Comparison of ENCODE assay signal across 21 mouse cellular contexts in genomic region chr1:133225561-133225960, GRCm38 (mm10).
DNase-seq lines count a peak whose midpoint lies in the region; ATAC-seq and TF ChIP-seq lines count a peak whose summit lies in the region.
"Had no signal": no experiment of that assay in that cellular context is flagged by ENCODE, and none has a peak within 500 bp of the region (broad histone marks: within the 10 kb centered on the region; RNA-seq: fewer than 3 reads in every experiment).

No protein-coding gene starts in this region.

- peaks cover 40 to 53% of the 10 kb centered on the region in 2 experiments for H3K4me1 ChIP-seq in heart, embryonic 14.5 days (ENCODE audit: control insufficient read depth in 2 of 2, insufficient read depth in 2 of 2, low read length in 2 of 2)

- no peaks in the 10 kb centered on the region for H3K9me3 ChIP-seq in heart, embryonic 14.5 days (ENCODE audit: control insufficient read depth, low read length)
- H3K9me3 ChIP-seq: embryonic facial prominence, embryonic 13.5 days; forebrain, embryonic 10.5 days; hindbrain, embryonic 15.5 days; kidney, embryonic 15.5 days; limb, embryonic 10.5 days; limb, embryonic 15.5 days; liver, embryonic 13.5 days; megakaryocyte, embryonic 14.5 days; midbrain, embryonic 13.5 days had no signal

- ATAC-seq in heart, embryonic 14.5 days (ENCODE audit: insufficient number of reproducible peaks, insufficient read depth, low FRiP score, low read depth), result no peak
- ATAC-seq: CD4-positive, CD25-positive, alpha-beta regulatory T cell, adult 4 months; forebrain, embryonic 16.5 days; inflammation-experienced regulatory T-cells, adult 6 months; lung, postnatal 0 days; midbrain, embryonic 13.5 days had no signal

- TF ChIP-seq CTCF in gastrocnemius, adult 2 months (IDR thresholded peaks at IDR 0.05), result no peak
- TF ChIP-seq CTCF in layer of hippocampus, adult 2 months (conservative IDR thresholded peaks at IDR 0.05), result no peak

- WGBS in heart, embryonic 14.5 days, result 85% methylated on average over 2 of the region's 2 CpGs

- H3K36me3 ChIP-seq in heart, embryonic 14.5 days (ENCODE audit: control insufficient read depth, insufficient read depth, low read length), result no peaks in the 10 kb centered on the region
- H3K36me3 ChIP-seq: embryonic facial prominence, embryonic 13.5 days; forebrain, embryonic 10.5 days; hindbrain, embryonic 15.5 days; kidney, embryonic 15.5 days; limb, embryonic 10.5 days; limb, embryonic 15.5 days; liver, embryonic 13.5 days; midbrain, embryonic 13.5 days had no signal

- H3K4me2 ChIP-seq in heart, embryonic 14.5 days (ENCODE audit: low read length), result no peak overlapping the region
- H3K4me2 ChIP-seq: hindbrain, embryonic 15.5 days; kidney, embryonic 15.5 days; limb, embryonic 15.5 days; liver, embryonic 13.5 days; midbrain, embryonic 13.5 days had no signal

- H3K4me3 ChIP-seq in gastrocnemius, adult 2 months, result peak overlapping the region; percentile 61
- no peak overlapping the region for H3K4me3 ChIP-seq in heart, embryonic 14.5 days (ENCODE audit: control insufficient read depth in 1 of 2, insufficient read depth in 1 of 2, low read depth in 1 of 2, low read length in 2 of 2)
- H3K4me3 ChIP-seq in layer of hippocampus, adult 2 months, result no peak overlapping the region
- H3K4me3 ChIP-seq: embryonic facial prominence, embryonic 13.5 days; forebrain, embryonic 10.5 days; hindbrain, embryonic 15.5 days; kidney, embryonic 15.5 days; limb, embryonic 10.5 days; limb, embryonic 15.5 days; liver, embryonic 13.5 days; megakaryocyte, embryonic 14.5 days; midbrain, embryonic 13.5 days had no signal

- peak overlapping the region; percentile 89 for H3K27ac ChIP-seq in gastrocnemius, adult 2 months
- peak overlapping the region; percentile 96 to 97 for H3K27ac ChIP-seq in heart, embryonic 14.5 days (replicated peaks in 1 of 2; ENCODE audit: control insufficient read depth in 1 of 2, insufficient read depth in 1 of 2, low read depth in 2 of 2, low read length in 2 of 2)
- peak overlapping the region; percentile 78; the same call in 1 of the 2 replicates for H3K27ac ChIP-seq in layer of hippocampus, adult 2 months
- H3K27ac ChIP-seq: kidney, embryonic 15.5 days; liver, embryonic 13.5 days had no signal

- intact Hi-C loops in gastrocnemius, adult 2 months (cut with DNase I), result loop anchor here (5.0 kb wide), 2 partner anchors 37 to 82 kb away; partner anchors contain the start of gene Golt1a
- intact Hi-C loops in heart, postnatal 14 days (cut with DNase I), result loop anchor here (5.0 to 10.0 kb wide), 2 partner anchors 43 to 79 kb away; partner anchors contain the start of gene Golt1a

- H3K9ac ChIP-seq in heart, embryonic 14.5 days (ENCODE audit: low read length), result no peak overlapping the region
- H3K9ac ChIP-seq: embryonic facial prominence, embryonic 13.5 days; hindbrain, embryonic 15.5 days; kidney, embryonic 15.5 days; limb, embryonic 15.5 days; liver, embryonic 13.5 days had no signal

- no peaks in the 10 kb centered on the region for H3K27me3 ChIP-seq in heart, embryonic 14.5 days (ENCODE audit: control insufficient read depth, insufficient read depth, low read length)
- H3K27me3 ChIP-seq: hindbrain, embryonic 15.5 days; midbrain, embryonic 13.5 days had no signal

- DNase-seq in gastrocnemius, adult 2 months, result peak; percentile 68
- no peak for DNase-seq in gastrocnemius, postnatal 10 days
- no peak for DNase-seq in heart, postnatal 14 days
- DNase-seq in layer of hippocampus, adult 2 months (ENCODE audit: low spot score in 2 of 2), result no peak
- no peak for DNase-seq in layer of hippocampus, adult 11-12 months (ENCODE audit: low spot score)
- DNase-seq: cerebellum, adult 11 months; cerebellum, adult 9-11 months; liver, embryonic 13.5 days had no signal
